Mouse (Mus musculus): ENCODE results near the gene Serpinc1. TPM values are rescaled to one million over a fixed set of nuclear protein-coding genes. Genes with fewer than 3 reads are reported as not detected.
"Not testable (repeated sequence)": the region's sequence is repeated elsewhere in the genome, so short reads cannot be mapped to it uniquely, and the experiment has no call there.

Serpinc1 gene
- polyA plus RNA-seq, 1 experiment from 2014 or later: 2.5 TPM

- Histone ChIP-seq H3K4me2 (replicated peaks; ENCODE audit: low read depth, low read length) (no peak overlapping the region), H3K27ac (ENCODE audit: low read length) (no peak overlapping the region), H3K4me3 (ENCODE audit: low read length) (no peak overlapping the region), H3K36me3 (ENCODE audit: insufficient read depth, low read length) (peaks cover 8% of the 10 kb centered on the region), H3K9ac (replicated peaks; ENCODE audit: low read length) (no peak overlapping the region), H3K27me3 (ENCODE audit: insufficient read depth, low read length) (no peaks in the 10 kb centered on the region), H3K9me3 (ENCODE audit: low read length) (no peaks in the 10 kb centered on the region), H3K4me1 (ENCODE audit: insufficient read depth, low read length) (no peaks in the 10 kb centered on the region)
- ATAC-seq (ENCODE audit: low FRiP score, low TSS enrichment): no peak
- WGBS: 69% methylated on average over 4 of the region's 4 CpGs
These were observed 32.1 kb downstream of the Serpinc1 start for GRCm38 (mm10) chr1:161010436-161010835.

- WGBS: 82% methylated on average over 2 of the region's 2 CpGs
- Histone ChIP-seq H3K36me3 (ENCODE audit: insufficient read depth, low read length) (peaks cover 26% of the 10 kb centered on the region), H3K4me3 (ENCODE audit: low read length) (no peak overlapping the region), H3K4me1 (ENCODE audit: insufficient read depth, low read length) (no peaks in the 10 kb centered on the region), H3K9ac (replicated peaks; ENCODE audit: low read length) (no peak overlapping the region), H3K27me3 (ENCODE audit: insufficient read depth, low read length) (no peaks in the 10 kb centered on the region), H3K4me2 (replicated peaks; ENCODE audit: low read depth, low read length) (no peak overlapping the region), H3K9me3 (ENCODE audit: low read length) (no peaks in the 10 kb centered on the region), H3K27ac (ENCODE audit: low read length) (no peak overlapping the region)
- ATAC-seq (ENCODE audit: low FRiP score, low TSS enrichment): no peak
These were observed 38.0 kb downstream of the Serpinc1 start for GRCm38 (mm10) chr1:161016378-161016777.

- H3K4me2 ChIP-seq (replicated peaks; ENCODE audit: low read depth, low read length): no peak overlapping the region
- no peak overlapping the region for H3K27ac ChIP-seq (ENCODE audit: low read length)
- no peak overlapping the region for H3K4me3 ChIP-seq (ENCODE audit: low read length)
- no peaks in the 10 kb centered on the region for H3K27me3 ChIP-seq (ENCODE audit: insufficient read depth, low read length)
- peaks cover 20% of the 10 kb centered on the region for H3K36me3 ChIP-seq (ENCODE audit: insufficient read depth, low read length)
- WGBS: 93% methylated on average over 14 of the region's 14 CpGs
- no peak overlapping the region for H3K9ac ChIP-seq (replicated peaks; ENCODE audit: low read length)
- no peak for ATAC-seq (ENCODE audit: low FRiP score, low TSS enrichment)
- H3K4me1 ChIP-seq (ENCODE audit: insufficient read depth, low read length): no peaks in the 10 kb centered on the region
- no peaks in the 10 kb centered on the region for H3K9me3 ChIP-seq (ENCODE audit: low read length)
These were observed 41.7 kb downstream of the Serpinc1 start for GRCm38 (mm10) chr1:161020051-161020450.

- WGBS: 78% methylated on average over 5 of the region's 5 CpGs
- H3K9me3 ChIP-seq (ENCODE audit: low read length): no peaks in the 10 kb centered on the region
- no peaks in the 10 kb centered on the region for H3K27me3 ChIP-seq (ENCODE audit: insufficient read depth, low read length)
- no peak overlapping the region for H3K4me2 ChIP-seq (replicated peaks; ENCODE audit: low read depth, low read length)
- no peak for ATAC-seq (ENCODE audit: low FRiP score, low TSS enrichment)
- H3K4me1 ChIP-seq (ENCODE audit: insufficient read depth, low read length): no peaks in the 10 kb centered on the region
- H3K36me3 ChIP-seq (ENCODE audit: insufficient read depth, low read length): peaks cover 15% of the 10 kb centered on the region
- no peak overlapping the region for H3K27ac ChIP-seq (ENCODE audit: low read length)
- no peak overlapping the region for H3K9ac ChIP-seq (replicated peaks; ENCODE audit: low read length)
- no peak overlapping the region for H3K4me3 ChIP-seq (ENCODE audit: low read length)
These were observed 47.2 kb downstream of the Serpinc1 start for GRCm38 (mm10) chr1:161025410-161026210.

- no peaks in the 10 kb centered on the region for H3K27me3 ChIP-seq (ENCODE audit: insufficient read depth, low read length)
- no peak overlapping the region for H3K4me3 ChIP-seq (ENCODE audit: low read length)
- H3K4me1 ChIP-seq (ENCODE audit: insufficient read depth, low read length): no peaks in the 10 kb centered on the region
- H3K27ac ChIP-seq (ENCODE audit: low read length): no peak overlapping the region
- H3K9me3 ChIP-seq (ENCODE audit: low read length): no peaks in the 10 kb centered on the region
- 94% methylated on average over 2 of the region's 2 CpGs for WGBS
- no peak overlapping the region for H3K4me2 ChIP-seq (replicated peaks; ENCODE audit: low read depth, low read length)
- no peak overlapping the region for H3K9ac ChIP-seq (replicated peaks; ENCODE audit: low read length)
- peaks cover 23% of the 10 kb centered on the region for H3K36me3 ChIP-seq (ENCODE audit: insufficient read depth, low read length)
- no peak for ATAC-seq (ENCODE audit: low FRiP score, low TSS enrichment)
These were observed 48.8 kb downstream of the Serpinc1 start for GRCm38 (mm10) chr1:161027196-161027595.

GRCm38 (mm10) chr1:161028427-161028826 is 50.0 kb downstream of the Serpinc1 start:
- not testable (repeated sequence) for H3K27me3 ChIP-seq (ENCODE audit: insufficient read depth, low read length); H3K4me3 ChIP-seq (ENCODE audit: low read length); ATAC-seq (ENCODE audit: low FRiP score, low TSS enrichment); H3K4me1 ChIP-seq (ENCODE audit: insufficient read depth, low read length); H3K9me3 ChIP-seq (ENCODE audit: low read length); H3K27ac ChIP-seq (ENCODE audit: low read length); H3K4me2 ChIP-seq (replicated peaks; ENCODE audit: low read depth, low read length); H3K9ac ChIP-seq (replicated peaks; ENCODE audit: low read length)
- 88% methylated on average over 1 of the region's 1 CpGs for WGBS
- H3K36me3 ChIP-seq (ENCODE audit: insufficient read depth, low read length): peaks cover 22% of the 10 kb centered on the region

- Histone ChIP-seq H3K9me3 (ENCODE audit: low read length) (no peaks in the 10 kb centered on the region), H3K4me1 (ENCODE audit: insufficient read depth, low read length) (peaks cover 8% of the 10 kb centered on the region; the same call in 1 of the 2 replicates), H3K4me3 (ENCODE audit: low read length) (no peak overlapping the region), H3K4me2 (replicated peaks; ENCODE audit: low read depth, low read length) (no peak overlapping the region), H3K36me3 (ENCODE audit: insufficient read depth, low read length) (peaks cover 22% of the 10 kb centered on the region), H3K27ac (ENCODE audit: low read length) (no peak overlapping the region), H3K9ac (replicated peaks; ENCODE audit: low read length) (no peak overlapping the region), H3K27me3 (ENCODE audit: insufficient read depth, low read length) (no peaks in the 10 kb centered on the region)
- WGBS: 93% methylated on average over 3 of the region's 3 CpGs
- no peak for ATAC-seq (ENCODE audit: low FRiP score, low TSS enrichment)
These were observed 51.7 kb downstream of the Serpinc1 start for GRCm38 (mm10) chr1:161030058-161030457.

- no peak overlapping the region for H3K4me2 ChIP-seq (replicated peaks; ENCODE audit: low read depth, low read length)
- no peak for ATAC-seq (ENCODE audit: low FRiP score, low TSS enrichment)
- no peak overlapping the region for H3K27ac ChIP-seq (ENCODE audit: low read length)
- H3K9ac ChIP-seq (replicated peaks; ENCODE audit: low read length): no peak overlapping the region
- no peak overlapping the region for H3K4me3 ChIP-seq (ENCODE audit: low read length)
- H3K36me3 ChIP-seq (ENCODE audit: insufficient read depth, low read length): peaks cover 30% of the 10 kb centered on the region
- H3K9me3 ChIP-seq (ENCODE audit: low read length): no peaks in the 10 kb centered on the region
- H3K27me3 ChIP-seq (ENCODE audit: insufficient read depth, low read length): no peaks in the 10 kb centered on the region
- WGBS: 81% methylated on average over 9 of the region's 9 CpGs
- peaks cover 12% of the 10 kb centered on the region; the same call in 1 of the 2 replicates for H3K4me1 ChIP-seq (ENCODE audit: insufficient read depth, low read length)
These were observed 53.5 kb downstream of the Serpinc1 start for GRCm38 (mm10) chr1:161031881-161032280.

GRCm38 (mm10) chr1:161032345-161032744 is 54.0 kb downstream of the Serpinc1 start:
- H3K9me3 ChIP-seq (ENCODE audit: low read length): no peaks in the 10 kb centered on the region
- H3K36me3 ChIP-seq (ENCODE audit: insufficient read depth, low read length): peaks cover 32% of the 10 kb centered on the region
- no peak overlapping the region for H3K9ac ChIP-seq (replicated peaks; ENCODE audit: low read length)
- no peak overlapping the region for H3K27ac ChIP-seq (ENCODE audit: low read length)
- H3K4me1 ChIP-seq (ENCODE audit: insufficient read depth, low read length): peaks cover 14% of the 10 kb centered on the region; the same call in 1 of the 2 replicates
- H3K4me3 ChIP-seq (ENCODE audit: low read length): no peak overlapping the region
- no peak overlapping the region for H3K4me2 ChIP-seq (replicated peaks; ENCODE audit: low read depth, low read length)
- 90% methylated on average over 7 of the region's 7 CpGs for WGBS
- ATAC-seq (ENCODE audit: low FRiP score, low TSS enrichment): no peak
- H3K27me3 ChIP-seq (ENCODE audit: insufficient read depth, low read length): no peaks in the 10 kb centered on the region

GRCm38 (mm10) chr1:161033856-161034434 is 55.6 kb downstream of the Serpinc1 start:
- no peak for ATAC-seq (ENCODE audit: low FRiP score, low TSS enrichment)
- WGBS: under 1% methylated on average over 21 of the region's 21 CpGs
- Histone ChIP-seq H3K4me1 (ENCODE audit: insufficient read depth, low read length) (peaks cover 21% of the 10 kb centered on the region), H3K9ac (replicated peaks; ENCODE audit: low read length) (peak overlapping the region; percentile 85), H3K36me3 (ENCODE audit: insufficient read depth, low read length) (peaks cover 42% of the 10 kb centered on the region), H3K4me2 (replicated peaks; ENCODE audit: low read depth, low read length) (peak overlapping the region; percentile 56), H3K9me3 (ENCODE audit: low read length) (no peaks in the 10 kb centered on the region), H3K27ac (ENCODE audit: low read length) (peak overlapping the region; percentile 95), H3K4me3 (ENCODE audit: low read length) (peak overlapping the region; percentile 92), H3K27me3 (ENCODE audit: insufficient read depth, low read length) (no peaks in the 10 kb centered on the region)
